ENCODE assay signal across 2 mouse cellular contexts in the genomic region with DNA sequence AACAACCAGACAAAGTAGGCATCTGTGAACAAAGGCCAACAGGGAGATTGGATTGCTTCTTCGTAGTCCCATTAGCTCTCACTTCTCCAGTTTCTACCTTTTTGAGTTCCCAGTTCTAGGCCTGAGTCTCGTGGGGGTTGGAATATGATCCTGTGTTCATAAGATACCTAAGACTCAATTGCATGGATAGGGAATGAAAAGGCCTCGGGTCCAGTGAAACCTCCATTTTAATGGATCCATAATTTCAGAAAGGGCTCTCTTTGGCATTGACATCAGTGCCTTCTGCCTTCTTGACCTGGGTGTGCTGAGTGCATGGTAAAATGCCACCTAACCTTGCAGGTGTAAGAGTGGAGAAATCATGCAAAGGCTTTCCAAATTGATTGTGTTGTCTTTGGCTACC.
A peak's percentile ranks its signal among the peaks of the same experiment; 100 is the strongest.
DNase-seq lines count a peak whose midpoint lies in the region.

No protein-coding gene starts in this region.

- DNase-seq in heart, adult 11 months: peak; percentile 92
- DNase-seq in ovary, adult 18-20 months (ENCODE audit: low spot score): peak; percentile 1
